Mouse (Mus musculus) heart, embryonic 13.5 days (tissue): ENCODE results near the gene Clasp1. TPM values are rescaled to one million over a fixed set of nuclear protein-coding genes. Genes with fewer than 3 reads are reported as not detected.
A peak's percentile ranks its signal among the peaks of the same experiment; 100 is the strongest.

ENCODE experiments used
- ATAC-seq: fragments of 200-750 bp; cut with Nextera tagmentation; 2 replicates; pipeline ENCODE4 v1.8.0; 2017; ENCODE audit warnings: moderate TSS enrichment; ENCODE audit not compliant: insufficient number of reproducible peaks, low FRiP score, low TSS enrichment; ENCODE audit errors: extremely low read depth
- H3K27ac ChIP-seq: fragments of 300-500 bp; sonication (generic); replicated peaks from 2 replicates; pipeline ENCODE4 v1.5.1; 2015; ENCODE audit warnings: moderate library complexity, mild to moderate bottlenecking, inconsistent platforms
- H3K27me3 ChIP-seq: fragments of 300-500 bp; sonication (generic); replicated peaks from 2 replicates; pipeline ENCODE4 v1.6.1; 2015; ENCODE audit warnings: mild to moderate bottlenecking, inconsistent platforms
- H3K36me3 ChIP-seq: fragments of 300-500 bp; sonication (generic); 2 replicates; pipeline ENCODE4 v1.6.1; 2015; ENCODE audit warnings: mild to moderate bottlenecking, inconsistent platforms
- H3K4me1 ChIP-seq: fragments of 300-500 bp; sonication (generic); 2 replicates; pipeline ENCODE4 v1.6.1; 2015; ENCODE audit warnings: inconsistent platforms
- H3K4me2 ChIP-seq: fragments of 300-500 bp; sonication (generic); 2 replicates; pipeline ENCODE4 v1.6.1; 2015; ENCODE audit warnings: inconsistent platforms, mild to moderate bottlenecking, moderate library complexity
- H3K4me3 ChIP-seq: fragments of 300-500 bp; sonication (generic); 2 replicates; pipeline ENCODE4 v1.5.1; 2015; ENCODE audit warnings: moderate library complexity, mild to moderate bottlenecking, inconsistent platforms
- H3K9ac ChIP-seq: fragments of 300-500 bp; sonication (generic); 2 replicates; pipeline ENCODE4 v1.6.1; 2015; ENCODE audit warnings: inconsistent platforms, mild to moderate bottlenecking, moderate library complexity
- H3K9me3 ChIP-seq: fragments of 300-500 bp; sonication (generic); 2 replicates; pipeline ENCODE4 v1.6.1; 2016; ENCODE audit warnings: inconsistent platforms
- WGBS: fragments of 180-500 bp; shearing (Covaris S2); methylation state at CpG from one replicate; pipeline ENCODE4 v1.1.7; 2015; ENCODE audit warnings: mixed read lengths; 5-methylcytosine and 5-hydroxymethylcytosine counted together
- polyA plus RNA-seq: library from polyadenylated mRNA; unstranded; fragments of >200 nt; fragmentation: Nextera tagmentation; extraction: Ambion mirVana; gene quantifications from 2 replicates; pipeline ENCODE4 v1.2.1, GENCODE M21; 2015

Clasp1 gene
- polyA plus RNA-seq, 1 experiment from 2014 or later: 73.2 TPM

DNA sequence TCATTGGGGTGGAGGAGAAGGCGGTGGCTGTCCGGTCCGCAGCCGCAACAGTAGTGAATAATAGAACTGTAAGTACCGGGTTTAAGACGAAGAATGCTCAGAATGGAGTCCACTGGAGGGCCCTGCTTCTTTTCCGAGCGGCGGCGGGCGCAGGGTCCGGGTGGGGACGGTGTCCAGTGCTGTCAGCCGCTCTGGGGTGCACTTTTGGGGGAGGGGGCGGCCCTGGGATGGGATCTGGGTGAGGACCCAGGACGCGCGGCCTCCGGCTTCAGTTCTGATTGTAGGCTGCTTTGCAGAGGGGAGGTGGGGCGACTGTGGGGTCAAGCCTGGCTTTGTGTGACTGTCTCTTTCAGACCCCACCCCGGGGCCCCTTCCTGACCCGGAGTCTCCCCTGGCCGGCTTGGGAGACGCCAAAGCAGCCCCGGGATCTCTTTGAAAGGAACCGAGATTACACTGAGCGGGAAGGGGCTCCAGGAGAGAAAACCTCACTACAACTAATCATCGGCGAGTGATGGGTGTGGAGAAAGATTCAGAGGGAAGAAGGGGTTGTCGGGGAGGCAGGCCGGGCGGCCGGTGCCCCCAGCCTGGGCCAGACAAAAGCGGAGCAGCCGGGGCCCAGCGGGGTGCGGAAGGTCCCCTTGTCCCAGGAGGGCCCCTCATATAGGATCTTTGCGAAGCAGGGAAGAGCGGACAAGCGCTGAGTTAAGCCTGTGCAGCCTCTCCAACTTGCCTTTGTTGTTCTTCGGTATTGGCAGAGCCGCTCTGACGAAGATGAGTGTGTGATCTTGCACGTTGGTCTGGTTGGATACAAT lies 802 bp downstream of the Clasp1 start:
- H3K27ac ChIP-seq: peak overlapping the region; percentile 93
- no peaks in the 10 kb centered on the region for H3K9me3 ChIP-seq
- H3K4me2 ChIP-seq: peak overlapping the region; percentile 76
- under 1% methylated on average over 44 of the region's 44 CpGs for WGBS
- peak overlapping the region; percentile 95 for H3K9ac ChIP-seq
- H3K4me3 ChIP-seq: peak overlapping the region; percentile 80
- peaks cover 13% of the 10 kb centered on the region for H3K36me3 ChIP-seq
- H3K4me1 ChIP-seq: peaks cover 25% of the 10 kb centered on the region
- peak; percentile 31; the same call in 1 of the 2 replicates for ATAC-seq
- no peaks in the 10 kb centered on the region for H3K27me3 ChIP-seq

DNA sequence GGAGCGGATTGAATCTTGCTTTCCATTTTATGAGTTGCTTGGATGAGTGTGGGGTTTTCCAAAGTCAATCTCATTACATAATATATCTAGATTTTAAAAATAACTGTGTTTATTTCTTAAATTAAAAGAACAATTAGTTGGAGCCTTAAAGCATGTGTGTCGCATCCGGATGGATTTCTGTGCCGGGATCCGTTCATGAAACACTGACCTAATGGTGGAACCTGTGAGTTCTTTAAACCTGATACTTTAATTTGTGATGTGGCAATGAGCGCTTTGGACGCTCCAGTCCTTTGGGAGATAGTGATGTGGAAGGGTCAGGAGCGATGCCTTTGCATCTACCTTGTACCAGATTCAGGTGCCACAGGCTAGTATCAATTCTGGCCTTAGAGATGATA lies 1.4 kb downstream of the Clasp1 start:
- Histone ChIP-seq H3K27ac (peak overlapping the region; percentile 93), H3K4me1 (peaks cover 25% of the 10 kb centered on the region), H3K4me3 (peak overlapping the region; percentile 80), H3K36me3 (peaks cover 13% of the 10 kb centered on the region), H3K4me2 (peak overlapping the region; percentile 76), H3K9ac (peak overlapping the region; percentile 95), H3K9me3 (no peaks in the 10 kb centered on the region), H3K27me3 (no peaks in the 10 kb centered on the region)
- ATAC-seq: no peak
- 18% methylated on average over 8 of the region's 8 CpGs for WGBS

DNA sequence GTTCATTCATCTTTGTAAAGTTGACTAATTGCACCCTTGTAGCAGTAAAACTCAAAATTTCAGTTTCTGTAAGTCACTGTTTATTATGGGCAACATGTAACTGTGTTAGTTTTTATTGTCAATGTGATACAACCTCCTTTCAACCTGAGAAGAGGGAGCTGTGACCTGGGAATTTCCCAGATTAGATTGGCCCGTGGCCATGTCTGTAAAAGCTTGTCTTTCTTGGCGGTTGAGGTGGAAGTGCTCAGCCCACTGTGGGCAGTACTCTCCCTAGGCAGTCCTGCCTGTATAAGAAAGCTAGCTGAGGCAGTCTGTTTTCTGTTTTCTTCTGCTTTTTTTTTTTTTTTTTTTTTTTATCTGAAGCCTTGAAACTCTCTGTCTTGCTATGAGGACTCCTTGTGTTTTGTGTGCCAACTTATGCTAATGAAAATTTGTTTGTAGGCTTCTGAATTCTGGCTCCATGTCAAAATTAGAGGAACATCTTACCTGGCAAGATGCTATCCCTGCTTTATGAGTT lies 2.1 kb downstream of the Clasp1 start:
- WGBS: 52% methylated on average over 2 of the region's 2 CpGs
- ATAC-seq: no peak
- Histone ChIP-seq H3K4me3 (peak overlapping the region; percentile 80), H3K9me3 (no peaks in the 10 kb centered on the region), H3K27ac (no peak overlapping the region), H3K36me3 (peaks cover 17% of the 10 kb centered on the region), H3K27me3 (no peaks in the 10 kb centered on the region), H3K9ac (peak overlapping the region; percentile 95; the same call in 1 of the 2 replicates), H3K4me2 (peak overlapping the region; percentile 76), H3K4me1 (peaks cover 25% of the 10 kb centered on the region)

DNA sequence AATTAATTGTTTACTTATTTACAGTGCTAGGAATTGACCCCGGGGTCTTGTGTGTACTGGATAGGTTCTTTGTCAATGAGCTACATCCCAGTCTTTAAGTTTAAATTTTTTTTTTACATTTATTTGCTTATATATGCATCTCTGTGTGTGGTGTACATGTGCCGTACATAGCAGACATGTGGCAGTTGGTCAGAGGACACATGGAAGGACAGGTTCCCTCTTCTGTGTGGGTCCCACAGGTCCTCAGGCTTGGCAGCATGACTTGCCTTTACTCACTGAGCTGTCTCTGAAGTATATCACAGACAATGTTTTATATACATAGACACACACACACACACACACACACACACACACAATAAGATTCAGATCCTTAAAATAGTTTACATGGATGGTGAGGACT lies 3.4 kb downstream of the Clasp1 start:
- no peak for ATAC-seq
- WGBS: 89% methylated on average over 2 of the region's 2 CpGs
- Histone ChIP-seq H3K9ac (no peak overlapping the region), H3K36me3 (peaks cover 19% of the 10 kb centered on the region), H3K4me2 (no peak overlapping the region), H3K27ac (no peak overlapping the region), H3K4me3 (no peak overlapping the region), H3K27me3 (no peaks in the 10 kb centered on the region), H3K4me1 (peaks cover 24% of the 10 kb centered on the region), H3K9me3 (no peaks in the 10 kb centered on the region)

DNA sequence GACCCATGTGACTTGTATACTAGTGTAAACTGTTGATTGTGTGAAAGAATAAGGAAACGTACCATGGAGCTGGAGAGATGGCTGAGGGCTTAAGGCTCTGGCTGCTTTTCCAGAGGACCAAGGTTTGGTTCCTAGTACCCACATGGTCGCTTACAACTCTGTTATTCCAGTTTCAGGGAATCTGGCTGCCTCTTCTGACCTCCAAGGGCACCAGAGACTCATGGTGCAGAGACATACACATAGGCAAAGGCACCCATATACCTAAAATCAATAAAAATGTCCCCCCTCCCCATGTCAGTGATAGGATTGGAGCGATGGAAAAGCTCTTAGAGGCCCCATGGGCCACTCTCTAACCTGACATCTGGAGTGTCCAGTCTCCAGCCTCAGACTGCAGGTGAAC lies 5.1 kb downstream of the Clasp1 start:
- ATAC-seq: no peak
- H3K4me2 ChIP-seq: no peak overlapping the region
- 89% methylated on average over 3 of the region's 3 CpGs for WGBS

DNA sequence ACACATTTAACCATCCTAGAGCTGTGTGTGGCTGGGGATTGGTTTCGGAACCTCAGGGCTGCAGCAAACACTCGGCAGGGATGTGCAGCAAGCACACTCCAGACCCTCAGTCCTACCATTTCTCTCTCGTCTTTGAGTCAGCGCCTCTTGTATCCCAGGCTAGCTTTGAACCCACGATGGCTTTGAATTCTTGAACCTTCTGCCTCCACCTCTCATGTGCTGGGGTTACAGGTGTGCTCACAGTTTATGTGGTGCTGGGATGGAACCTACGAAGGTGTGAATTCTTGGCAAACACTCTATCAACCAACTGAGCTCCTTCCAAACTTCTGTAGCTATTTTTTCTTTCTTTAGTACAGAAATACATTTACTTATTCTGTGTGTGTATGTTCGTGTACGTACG lies 9.0 kb downstream of the Clasp1 start:
- 87% methylated on average over 9 of the region's 9 CpGs for WGBS
- H3K27me3 ChIP-seq: no peaks in the 10 kb centered on the region
- ATAC-seq: no peak
- no peaks in the 10 kb centered on the region for H3K9me3 ChIP-seq
- peaks cover 14% of the 10 kb centered on the region for H3K36me3 ChIP-seq
- H3K9ac ChIP-seq: no peak overlapping the region
- H3K4me3 ChIP-seq: no peak overlapping the region
- H3K4me1 ChIP-seq: peaks cover 32% of the 10 kb centered on the region
- no peak overlapping the region for H3K27ac ChIP-seq
- H3K4me2 ChIP-seq: no peak overlapping the region

More for the DNA sequence above, 5.1 kb downstream of the Clasp1 start:
- H3K27me3 ChIP-seq: no peaks in the 10 kb centered on the region
- no peak overlapping the region for H3K4me3 ChIP-seq
- H3K9me3 ChIP-seq: no peaks in the 10 kb centered on the region
- no peak overlapping the region for H3K9ac ChIP-seq
- peaks cover 24% of the 10 kb centered on the region for H3K4me1 ChIP-seq
- peaks cover 19% of the 10 kb centered on the region for H3K36me3 ChIP-seq
- H3K27ac ChIP-seq: no peak overlapping the region

DNA sequence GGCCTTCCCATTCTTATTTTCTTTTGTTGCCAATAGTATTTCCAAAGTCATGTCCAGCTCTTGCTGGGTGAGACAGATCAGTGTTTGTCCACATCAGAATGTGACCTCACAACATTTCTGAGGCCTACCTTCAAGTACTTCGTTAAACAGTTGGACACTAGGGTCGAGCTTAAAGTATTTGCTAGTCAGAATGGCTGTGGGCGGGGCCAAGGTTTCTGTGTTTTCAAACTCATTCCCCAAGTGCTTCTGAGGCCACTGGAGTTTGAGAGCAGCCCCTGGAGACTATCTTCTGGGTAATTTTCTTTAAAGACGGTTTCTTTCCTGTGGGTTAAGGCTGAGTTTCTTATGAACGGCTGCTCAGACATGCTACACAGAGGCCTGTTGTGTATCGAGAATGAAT lies 9.7 kb downstream of the Clasp1 start:
- Histone ChIP-seq H3K9ac (no peak overlapping the region), H3K27ac (no peak overlapping the region), H3K4me3 (no peak overlapping the region), H3K4me1 (peaks cover 35% of the 10 kb centered on the region), H3K27me3 (no peaks in the 10 kb centered on the region), H3K36me3 (peaks cover 12% of the 10 kb centered on the region), H3K9me3 (no peaks in the 10 kb centered on the region), H3K4me2 (no peak overlapping the region)
- ATAC-seq: no peak
- WGBS: 67% methylated on average over 6 of the region's 6 CpGs

DNA sequence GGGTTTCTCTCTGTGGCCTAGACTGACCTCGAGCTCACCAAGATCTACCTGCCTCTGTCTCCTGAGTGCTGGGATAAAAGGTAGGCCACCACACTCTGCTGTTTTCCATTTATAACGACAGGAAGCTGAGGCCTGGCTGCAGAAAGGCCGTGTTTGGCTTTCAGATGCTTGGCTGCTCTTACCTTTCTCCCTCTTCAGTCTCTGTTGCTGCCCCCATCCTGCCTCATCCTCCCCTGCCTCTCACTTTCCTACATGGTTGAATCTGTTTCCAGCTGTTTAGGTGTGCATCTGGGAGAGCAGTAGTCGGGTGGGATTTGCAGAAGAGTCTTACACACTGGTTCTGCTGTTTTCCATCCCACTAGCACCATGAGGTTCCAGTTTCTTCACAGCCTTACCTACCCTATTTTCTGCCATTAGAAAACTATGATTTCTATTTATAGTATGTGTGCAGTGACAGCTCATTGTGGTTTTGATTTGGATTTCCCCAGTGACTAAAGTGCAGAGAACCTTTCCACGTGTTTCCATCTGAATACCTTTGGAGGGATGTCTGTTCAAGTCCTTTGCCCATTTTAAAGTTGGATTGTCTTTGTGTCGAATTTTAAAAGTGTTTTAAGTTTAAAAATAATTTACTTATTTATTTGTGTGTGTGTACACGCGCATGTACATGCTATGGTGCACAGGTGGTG lies 10.9 kb downstream of the Clasp1 start:
- ATAC-seq: no peak
- H3K4me2 ChIP-seq: no peak overlapping the region
- H3K27ac ChIP-seq: peak overlapping the region; percentile 28; the same call in 1 of the 2 replicates
- H3K9ac ChIP-seq: peak overlapping the region; percentile 14; the same call in 1 of the 2 replicates
- no peaks in the 10 kb centered on the region for H3K9me3 ChIP-seq
- H3K36me3 ChIP-seq: peaks cover 5% of the 10 kb centered on the region
- no peak overlapping the region for H3K4me3 ChIP-seq
- H3K4me1 ChIP-seq: peaks cover 38% of the 10 kb centered on the region
- H3K27me3 ChIP-seq: no peaks in the 10 kb centered on the region
- 68% methylated on average over 8 of the region's 8 CpGs for WGBS

DNA sequence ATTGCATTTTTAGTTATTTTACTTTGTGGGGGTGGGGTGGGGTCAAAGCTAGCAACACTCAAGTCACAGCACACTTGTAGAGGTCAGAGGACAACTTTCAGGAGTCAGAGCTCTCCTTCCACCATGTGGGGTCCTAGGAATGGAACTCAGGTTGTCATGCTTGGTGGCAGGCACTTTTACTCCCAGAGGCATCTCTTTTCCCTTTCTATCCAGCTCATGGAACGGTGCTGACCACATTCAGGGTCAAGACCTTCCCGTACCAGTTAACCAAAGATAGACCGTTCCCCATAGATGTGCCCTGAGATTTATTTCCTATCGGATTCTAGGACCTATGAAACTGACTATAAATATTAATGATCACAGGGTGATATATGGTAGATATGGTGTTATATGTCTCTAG lies 13.1 kb downstream of the Clasp1 start:
- Histone ChIP-seq H3K27me3 (no peaks in the 10 kb centered on the region), H3K9ac (no peak overlapping the region), H3K4me2 (no peak overlapping the region), H3K27ac (0 out of 2 replicates have a peak overlapping the region, but pooled peaks have one; percentile 24), H3K36me3 (no peaks in the 10 kb centered on the region), H3K4me3 (no peak overlapping the region), H3K9me3 (no peaks in the 10 kb centered on the region), H3K4me1 (peaks cover 54% of the 10 kb centered on the region)
- no peak for ATAC-seq
- 89% methylated on average over 4 of the region's 4 CpGs for WGBS

DNA sequence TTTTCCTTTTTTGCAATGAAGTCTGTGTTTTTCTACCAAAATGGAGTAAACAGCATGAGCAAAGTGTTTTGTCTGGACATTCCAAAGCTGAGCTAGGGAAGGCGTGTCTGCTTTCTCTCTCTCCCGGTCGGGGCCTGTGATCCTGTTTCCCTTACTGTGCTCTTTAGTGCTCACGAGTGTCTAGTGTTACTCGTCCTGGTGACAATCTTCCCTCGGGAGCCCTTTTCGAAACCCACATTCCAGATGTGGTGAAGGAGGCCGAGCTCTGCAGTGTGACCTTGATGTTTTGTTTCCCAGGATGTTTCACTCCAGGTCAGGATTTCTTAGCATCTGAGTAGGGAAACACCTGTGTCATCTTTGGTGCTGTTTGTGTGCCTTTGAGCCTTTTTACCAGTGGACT lies 13.7 kb downstream of the Clasp1 start:
- H3K9ac ChIP-seq: no peak overlapping the region
- peak overlapping the region; percentile 24; the same call in 1 of the 2 replicates for H3K27ac ChIP-seq
- peaks cover 54% of the 10 kb centered on the region for H3K4me1 ChIP-seq
- WGBS: 37% methylated on average over 8 of the region's 8 CpGs
- no peak overlapping the region for H3K4me3 ChIP-seq
- no peak overlapping the region for H3K4me2 ChIP-seq
- no peaks in the 10 kb centered on the region for H3K9me3 ChIP-seq
- no peaks in the 10 kb centered on the region for H3K36me3 ChIP-seq
- H3K27me3 ChIP-seq: no peaks in the 10 kb centered on the region
- no peak for ATAC-seq

DNA sequence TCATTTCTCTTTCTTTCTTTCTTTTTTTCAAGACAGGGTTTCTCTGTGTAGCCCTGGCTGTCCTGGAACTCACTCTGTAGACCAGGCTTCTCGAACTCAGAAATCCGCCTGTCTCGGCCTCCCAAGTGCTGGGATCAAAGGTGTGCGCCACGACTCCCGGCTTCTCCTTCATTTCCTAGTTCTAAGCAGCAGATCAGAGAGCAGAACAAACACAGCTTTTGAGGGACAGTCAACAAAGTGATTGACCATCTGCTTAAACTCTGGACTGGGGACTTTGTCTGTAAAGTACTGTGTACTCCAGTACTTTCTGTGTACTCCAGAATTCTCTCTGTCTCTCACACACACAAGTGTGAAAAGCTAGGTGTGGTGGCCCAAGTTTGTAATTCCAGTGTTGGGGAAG lies 14.1 kb downstream of the Clasp1 start:
- H3K4me1 ChIP-seq: peaks cover 54% of the 10 kb centered on the region
- no peaks in the 10 kb centered on the region for H3K36me3 ChIP-seq
- H3K9me3 ChIP-seq: no peaks in the 10 kb centered on the region
- H3K27me3 ChIP-seq: no peaks in the 10 kb centered on the region
- H3K4me2 ChIP-seq: no peak overlapping the region
- no peak for ATAC-seq
- H3K4me3 ChIP-seq: no peak overlapping the region
- 95% methylated on average over 6 of the region's 6 CpGs for WGBS
- no peak overlapping the region for H3K9ac ChIP-seq
- H3K27ac ChIP-seq: peak overlapping the region; percentile 24; the same call in 1 of the 2 replicates
